Mouse (Mus musculus) midbrain, embryonic 13.5 days (tissue): ENCODE measurements at regions not wholly inside any gene's neighbourhood (a gene's known extent, or its start where the extent isn't known, plus 50 kb on each side); places are given as distances from the start of the nearest gene placed in this dataset.
"Not testable (repeated sequence)": the region's sequence is repeated elsewhere in the genome, so short reads cannot be mapped to it uniquely, and the experiment has no call there.

Experiments used
- ATAC-seq: fragments of 200-750 bp; cut with Nextera tagmentation; 2 replicates; pipeline ENCODE4 v1.8.0; 2017; ENCODE audit warnings: mild to moderate bottlenecking, moderate TSS enrichment, moderate library complexity
- H3K27ac ChIP-seq: fragments of 300-500 bp; sonication (generic); 2 replicates; pipeline ENCODE4 v1.5.1; 2015; ENCODE audit warnings: inconsistent platforms, mild to moderate bottlenecking, moderate library complexity
- H3K27me3 ChIP-seq: fragments of 300-500 bp; sonication (generic); 2 replicates; pipeline ENCODE4 v1.6.1; 2015; ENCODE audit warnings: mild to moderate bottlenecking, inconsistent platforms
- H3K36me3 ChIP-seq: fragments of 300-500 bp; sonication (generic); 2 replicates; pipeline ENCODE4 v1.6.1; 2015; ENCODE audit warnings: mild to moderate bottlenecking, inconsistent platforms
- H3K4me1 ChIP-seq: fragments of 300-500 bp; sonication (generic); replicated peaks from 2 replicates; pipeline ENCODE4 v1.6.1; 2015; ENCODE audit warnings: inconsistent platforms
- H3K4me2 ChIP-seq: fragments of 300-500 bp; sonication (generic); replicated peaks from 2 replicates; pipeline ENCODE4 v1.6.1; 2015; ENCODE audit warnings: moderate library complexity, mild to moderate bottlenecking, inconsistent platforms
- H3K4me3 ChIP-seq: fragments of 300-500 bp; sonication (generic); replicated peaks from 2 replicates; pipeline ENCODE4 v1.5.1; 2015; ENCODE audit warnings: mild to moderate bottlenecking, inconsistent platforms
- H3K9ac ChIP-seq: fragments of 300-500 bp; sonication (generic); replicated peaks from 2 replicates; pipeline ENCODE4 v1.6.1; 2015; ENCODE audit warnings: mild to moderate bottlenecking, inconsistent platforms
- H3K9me3 ChIP-seq: fragments of 300-500 bp; sonication (generic); 2 replicates; pipeline ENCODE4 v1.6.1; 2016; ENCODE audit warnings: mild to moderate bottlenecking, inconsistent platforms
- WGBS: fragments of 180-500 bp; shearing (Covaris S2); methylation state at CpG from one replicate; pipeline ENCODE4 v1.1.7; 2015; 5-methylcytosine and 5-hydroxymethylcytosine counted together

DNA sequence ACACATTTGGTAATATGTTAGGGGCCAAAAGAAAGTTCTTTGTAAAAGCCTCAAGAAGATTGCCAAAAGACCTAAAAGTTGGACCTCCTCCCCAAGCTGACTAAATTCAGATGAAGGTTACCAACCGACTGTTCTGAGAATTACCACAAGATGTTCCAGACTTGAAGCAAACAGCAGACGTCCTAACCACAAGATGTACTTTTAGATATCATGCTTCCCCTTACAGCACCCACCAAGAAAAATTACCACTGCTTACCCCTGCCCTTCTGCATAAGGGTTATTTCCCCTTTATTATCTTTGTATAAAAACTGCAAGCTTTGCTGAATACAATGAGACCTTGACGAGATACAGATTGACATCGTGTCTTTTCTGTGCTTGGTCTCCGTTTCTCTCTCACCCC is 121.6 kb upstream of the Cst10 start:
- Histone ChIP-seq H3K4me3 (no peak overlapping the region), H3K9me3 (no peaks in the 10 kb centered on the region), H3K36me3 (no peaks in the 10 kb centered on the region), H3K4me1 (no peaks in the 10 kb centered on the region), H3K4me2 (no peak overlapping the region), H3K27me3 (no peaks in the 10 kb centered on the region), H3K9ac (no peak overlapping the region), H3K27ac (no peak overlapping the region)
- ATAC-seq = no peak
- 81% methylated on average over 5 of the region's 5 CpGs for WGBS

GRCm38 (mm10) chr2:149284199-149284598 is 120.7 kb upstream of the Cst10 start:
- Histone ChIP-seq H3K36me3 (no peaks in the 10 kb centered on the region), H3K4me3 (no peak overlapping the region), H3K9me3 (no peaks in the 10 kb centered on the region), H3K4me2 (no peak overlapping the region), H3K4me1 (no peaks in the 10 kb centered on the region), H3K27ac (no peak overlapping the region), H3K9ac (no peak overlapping the region), H3K27me3 (no peaks in the 10 kb centered on the region)
- no peak for ATAC-seq
- 66% methylated on average over 1 of the region's 1 CpGs for WGBS

- not testable (repeated sequence) for H3K4me2 ChIP-seq, H3K4me3 ChIP-seq, H3K36me3 ChIP-seq, H3K4me1 ChIP-seq, H3K27ac ChIP-seq, ATAC-seq, H3K27me3 ChIP-seq, H3K9ac ChIP-seq
- 75% methylated on average over 2 of the region's 2 CpGs for WGBS
- H3K9me3 ChIP-seq = peaks cover 17% of the 10 kb centered on the region
These were observed 107.9 kb upstream of the Cst10 start for GRCm38 (mm10) chr2:149296936-149297335.

- Histone ChIP-seq H3K36me3 (no peaks in the 10 kb centered on the region), H3K4me1 (no peaks in the 10 kb centered on the region), H3K27me3 (no peaks in the 10 kb centered on the region), H3K9me3 (peaks cover 13% of the 10 kb centered on the region), H3K4me3 (no peak overlapping the region), H3K27ac (no peak overlapping the region), H3K4me2 (no peak overlapping the region), H3K9ac (no peak overlapping the region)
- no peak for ATAC-seq
- 80% methylated on average over 1 of the region's 1 CpGs for WGBS
These were observed 99.3 kb upstream of the Cst10 start for GRCm38 (mm10) chr2:149305553-149305952.

DNA sequence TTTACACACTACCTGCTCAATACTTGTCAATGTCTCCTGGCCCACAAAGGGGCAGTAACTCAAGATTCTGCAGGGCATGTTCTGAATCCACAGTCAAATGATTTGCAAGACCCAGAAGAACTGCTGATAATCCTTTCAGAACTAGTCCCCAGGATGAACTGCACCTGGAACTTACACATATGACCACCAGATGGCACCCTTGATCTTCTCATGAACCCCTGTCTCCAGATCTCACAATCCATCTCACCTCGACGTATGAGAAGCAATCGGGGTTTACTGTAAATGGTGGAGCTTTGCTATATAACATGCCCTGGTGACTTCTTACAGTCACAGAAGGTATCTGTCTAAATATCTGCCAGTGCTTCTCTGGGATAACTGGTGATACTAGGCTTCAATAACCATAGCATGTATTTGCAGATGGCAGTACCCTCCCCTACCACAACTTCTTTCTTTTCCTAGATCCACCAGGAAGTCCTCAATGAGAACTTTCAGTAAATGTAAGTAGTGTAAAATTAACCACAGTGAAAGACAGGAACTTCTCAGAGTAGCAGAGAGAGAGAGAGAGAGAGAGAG is 54.5 kb upstream of the Cst10 start:
- no peaks in the 10 kb centered on the region for H3K27me3 ChIP-seq
- no peak overlapping the region for H3K27ac ChIP-seq
- ATAC-seq = peak; percentile 71
- no peak overlapping the region for H3K4me3 ChIP-seq
- H3K4me2 ChIP-seq = no peak overlapping the region
- no peaks in the 10 kb centered on the region for H3K4me1 ChIP-seq
- H3K9ac ChIP-seq = no peak overlapping the region
- no peaks in the 10 kb centered on the region for H3K36me3 ChIP-seq
- 35% methylated on average over 3 of the region's 3 CpGs for WGBS
- H3K9me3 ChIP-seq = no peaks in the 10 kb centered on the region
